Mouse (Mus musculus): ENCODE measurements around the gene Eif4e2.

- TF ChIP-seq CTCF (IDR thresholded peaks at IDR 0.05; ENCODE audit: low read depth): no peak
- TF ChIP-seq EP300 (optimal IDR thresholded peaks at IDR 0.05): no peak
Observed at GRCm38 (mm10) chr1:87171312-87171711, 42.4 kb upstream of the Eif4e2 start.

Data from stomach, postnatal 0 days (tissue).